Mouse (Mus musculus): ENCODE measurements around the gene Tnrc6b. TPM values are rescaled to one million over a fixed set of nuclear protein-coding genes. Genes with fewer than 3 reads are reported as not detected.

Tnrc6b gene
- polyA plus RNA-seq, 1 experiment from 2014 or later: 24.9 TPM

DNA sequence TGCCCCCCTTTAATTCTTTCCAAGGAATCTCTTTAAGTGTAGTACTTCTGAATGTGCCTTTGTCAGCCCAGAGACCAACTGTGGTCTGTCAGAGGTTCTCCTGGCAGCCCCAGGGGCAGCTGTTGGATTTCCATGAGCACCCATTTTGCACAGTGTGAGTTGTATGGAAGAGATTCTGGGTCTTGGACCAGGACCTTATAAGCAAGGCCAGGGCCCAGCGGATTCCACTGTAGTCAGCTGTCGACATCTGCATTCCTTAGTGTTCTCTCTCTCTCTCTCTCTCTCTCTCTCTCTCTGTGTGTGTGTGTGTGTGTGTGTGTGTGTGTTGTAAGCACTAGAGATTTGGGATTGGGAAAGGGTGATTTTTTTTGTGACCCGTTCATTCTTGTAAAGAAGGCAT, 225.6 kb downstream of the Tnrc6b start:
- Histone ChIP-seq H3K4me3 (ENCODE audit: low read depth, low read length) (no peak overlapping the region), H3K4me1 (replicated peaks; ENCODE audit: control insufficient read depth, insufficient read depth, low read length) (no peaks in the 10 kb centered on the region), H3K27me3 (ENCODE audit: control insufficient read depth, insufficient read depth, low read length) (no peaks in the 10 kb centered on the region), H3K27ac (ENCODE audit: low read depth, low read length) (no peak overlapping the region), H3K36me3 (ENCODE audit: control insufficient read depth, insufficient read depth, low read length) (0 out of 2 replicates have a peak, but pooled peaks cover 2% of the 10 kb centered on the region), H3K9me3 (ENCODE audit: control insufficient read depth, low read length) (no peaks in the 10 kb centered on the region), H3K9ac (ENCODE audit: low read depth, low read length) (no peak overlapping the region), H3K4me2 (replicated peaks; ENCODE audit: low read depth, low read length) (no peak overlapping the region)
- ATAC-seq (ENCODE audit: low FRiP score) (no peak), DNase-seq (ENCODE audit: low spot score) (no peak)
- WGBS: 86% methylated on average over 3 of the region's 3 CpGs

GRCm38 (mm10) chr15:80938615-80939014, 227.5 kb downstream of the Tnrc6b start:
- H3K36me3 ChIP-seq (ENCODE audit: control insufficient read depth, insufficient read depth, low read length): no peaks in the 10 kb centered on the region
- H3K4me1 ChIP-seq (replicated peaks; ENCODE audit: control insufficient read depth, insufficient read depth, low read length): no peaks in the 10 kb centered on the region
- no peak overlapping the region for H3K4me3 ChIP-seq (ENCODE audit: low read depth, low read length)
- ATAC-seq (ENCODE audit: low FRiP score) (no peak), DNase-seq (ENCODE audit: low spot score) (no peak)
- H3K27ac ChIP-seq (ENCODE audit: low read depth, low read length): no peak overlapping the region
- H3K4me2 ChIP-seq (replicated peaks; ENCODE audit: low read depth, low read length): no peak overlapping the region
- no peaks in the 10 kb centered on the region for H3K9me3 ChIP-seq (ENCODE audit: control insufficient read depth, low read length)
- 86% methylated on average over 4 of the region's 4 CpGs for WGBS
- H3K9ac ChIP-seq (ENCODE audit: low read depth, low read length): no peak overlapping the region
- H3K27me3 ChIP-seq (ENCODE audit: control insufficient read depth, insufficient read depth, low read length): no peaks in the 10 kb centered on the region

GRCm38 (mm10) chr15:80939401-80939800, 228.3 kb downstream of the Tnrc6b start:
- no peak overlapping the region for H3K4me3 ChIP-seq (ENCODE audit: low read depth, low read length)
- 76% methylated on average over 5 of the region's 5 CpGs for WGBS
- no peaks in the 10 kb centered on the region for H3K36me3 ChIP-seq (ENCODE audit: control insufficient read depth, insufficient read depth, low read length)
- DNase-seq (ENCODE audit: low spot score) (no peak), ATAC-seq (ENCODE audit: low FRiP score) (no peak)
- H3K4me2 ChIP-seq (replicated peaks; ENCODE audit: low read depth, low read length): no peak overlapping the region
- no peak overlapping the region for H3K9ac ChIP-seq (ENCODE audit: low read depth, low read length)
- no peaks in the 10 kb centered on the region for H3K9me3 ChIP-seq (ENCODE audit: control insufficient read depth, low read length)
- no peaks in the 10 kb centered on the region for H3K27me3 ChIP-seq (ENCODE audit: control insufficient read depth, insufficient read depth, low read length)
- H3K4me1 ChIP-seq (replicated peaks; ENCODE audit: control insufficient read depth, insufficient read depth, low read length): no peaks in the 10 kb centered on the region
- no peak overlapping the region for H3K27ac ChIP-seq (ENCODE audit: low read depth, low read length)

DNA sequence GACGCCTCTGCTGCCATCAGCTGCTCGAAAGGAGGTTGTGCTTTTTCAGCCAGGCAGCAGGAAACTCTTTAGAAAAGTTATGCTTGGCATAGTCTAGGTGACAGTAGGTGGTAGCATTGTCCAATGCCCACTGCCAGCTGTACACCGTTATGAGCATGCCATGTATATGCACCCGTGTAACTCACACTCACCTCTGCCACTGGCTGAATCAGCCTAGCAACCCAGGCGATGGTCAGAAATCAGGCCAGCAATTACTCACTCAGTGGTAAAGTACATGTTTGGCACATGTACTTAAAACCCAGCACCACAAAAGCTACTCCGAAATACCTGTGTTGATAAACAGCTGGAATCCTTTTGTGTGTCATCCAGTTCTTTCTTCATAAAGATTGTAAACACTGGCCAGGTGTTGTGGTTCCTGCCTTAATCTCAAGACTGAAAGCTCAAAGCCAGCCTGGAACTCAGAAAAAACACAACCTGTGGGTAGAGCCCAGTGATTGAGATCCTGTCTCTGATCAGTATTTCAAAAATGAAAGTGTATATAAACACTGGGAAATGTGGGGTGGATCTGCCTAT, 230.4 kb downstream of the Tnrc6b start:
- Histone ChIP-seq H3K27me3 (ENCODE audit: control insufficient read depth, insufficient read depth, low read length) (no peaks in the 10 kb centered on the region), H3K9me3 (ENCODE audit: control insufficient read depth, low read length) (no peaks in the 10 kb centered on the region), H3K4me2 (replicated peaks; ENCODE audit: low read depth, low read length) (no peak overlapping the region), H3K27ac (ENCODE audit: low read depth, low read length) (no peak overlapping the region), H3K36me3 (ENCODE audit: control insufficient read depth, insufficient read depth, low read length) (no peaks in the 10 kb centered on the region), H3K4me1 (replicated peaks; ENCODE audit: control insufficient read depth, insufficient read depth, low read length) (no peaks in the 10 kb centered on the region), H3K4me3 (ENCODE audit: low read depth, low read length) (no peak overlapping the region), H3K9ac (ENCODE audit: low read depth, low read length) (no peak overlapping the region)
- WGBS: 92% methylated on average over 6 of the region's 6 CpGs
- ATAC-seq (ENCODE audit: low FRiP score): no peak
- no peak for DNase-seq (ENCODE audit: low spot score)

GRCm38 (mm10) chr15:80945851-80946250, 234.7 kb downstream of the Tnrc6b start:
- H3K4me2 ChIP-seq (replicated peaks; ENCODE audit: low read depth, low read length): no peak overlapping the region
- no peaks in the 10 kb centered on the region for H3K36me3 ChIP-seq (ENCODE audit: control insufficient read depth, insufficient read depth, low read length)
- ATAC-seq (ENCODE audit: low FRiP score) (no peak), DNase-seq (ENCODE audit: low spot score) (no peak)
- no peak overlapping the region for H3K27ac ChIP-seq (ENCODE audit: low read depth, low read length)
- WGBS: 64% methylated on average over 3 of the region's 3 CpGs
- no peak overlapping the region for H3K9ac ChIP-seq (ENCODE audit: low read depth, low read length)
- no peak overlapping the region for H3K4me3 ChIP-seq (ENCODE audit: low read depth, low read length)
- H3K9me3 ChIP-seq (ENCODE audit: control insufficient read depth, low read length): no peaks in the 10 kb centered on the region
- H3K4me1 ChIP-seq (replicated peaks; ENCODE audit: control insufficient read depth, insufficient read depth, low read length): 0 out of 2 replicates have a peak, but pooled peaks cover 2% of the 10 kb centered on the region
- no peaks in the 10 kb centered on the region for H3K27me3 ChIP-seq (ENCODE audit: control insufficient read depth, insufficient read depth, low read length)

DNA sequence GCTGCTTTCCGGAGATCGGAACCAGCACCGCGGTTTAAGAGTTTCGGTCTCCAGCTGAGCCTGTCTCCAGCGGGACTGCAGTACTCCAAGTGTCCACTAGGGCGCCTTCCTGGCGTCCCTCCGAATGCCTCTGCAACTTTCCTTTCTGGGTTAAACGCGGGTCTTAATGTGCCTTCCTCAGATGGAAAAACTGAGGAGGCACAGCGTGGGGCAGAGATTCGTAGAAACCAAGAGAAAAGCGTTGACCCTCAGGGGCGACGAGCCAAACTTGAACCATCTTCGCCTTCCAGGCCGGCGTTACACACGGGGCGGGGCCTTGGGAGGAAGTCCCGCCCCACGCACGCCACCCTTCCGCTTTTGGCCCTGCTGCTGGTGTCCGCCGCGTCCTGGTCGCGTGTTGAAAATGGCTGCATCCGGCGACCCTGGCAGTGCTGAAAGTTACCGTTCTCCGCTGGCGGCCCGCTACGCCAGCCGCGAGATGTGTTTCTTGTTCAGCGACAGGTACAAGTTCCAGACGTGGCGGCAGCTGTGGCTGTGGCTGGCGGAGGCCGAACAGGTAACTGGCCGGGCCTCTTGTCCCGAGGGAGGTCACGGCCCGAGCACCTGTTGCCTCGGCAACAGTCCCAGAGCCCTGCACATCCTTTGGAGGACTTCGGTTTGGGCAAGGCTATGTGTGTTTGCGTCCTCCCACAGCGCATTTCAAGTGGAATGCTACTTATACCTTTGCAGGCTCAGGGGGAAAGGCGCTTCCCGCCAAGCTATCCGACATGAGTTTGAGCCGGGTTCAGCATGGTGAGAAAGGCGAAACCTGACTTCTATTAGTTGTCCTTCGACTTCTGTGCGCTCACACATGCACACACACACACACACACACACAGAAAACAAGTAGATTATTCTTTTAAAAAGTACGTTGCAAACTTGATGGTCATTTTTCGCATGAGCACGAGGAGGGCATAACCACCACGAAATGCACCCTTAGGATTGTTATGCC, 237.3 kb downstream of the Tnrc6b start, which contains the start of gene Adsl:
Gene Adsl (plus strand): TSS at position 346 of the 991 bp plus-strand sequence.
- H3K4me2 ChIP-seq (replicated peaks; ENCODE audit: low read depth, low read length): peak within 1 kb of the TSS; percentile 54
- 0 out of 2 replicates have a peak, but pooled peaks cover 3% of the 10 kb centered on the region for H3K36me3 ChIP-seq (ENCODE audit: control insufficient read depth, insufficient read depth, low read length)
- peak within 1 kb of the TSS; percentile 84 for H3K4me3 ChIP-seq (ENCODE audit: low read depth, low read length)
- ATAC-seq (ENCODE audit: low FRiP score) (peak; percentile 93), DNase-seq (ENCODE audit: low spot score) (peak; percentile 95)
- WGBS: 1% methylated on average over 63 of the region's 63 CpGs
- H3K9me3 ChIP-seq (ENCODE audit: control insufficient read depth, low read length): no peaks in the 10 kb centered on the region
- no peak within 1 kb of the TSS; the same call in none of the 2 replicates for H3K27ac ChIP-seq (ENCODE audit: low read depth, low read length)
- H3K27me3 ChIP-seq (ENCODE audit: control insufficient read depth, insufficient read depth, low read length): no peaks in the 10 kb centered on the region
- H3K4me1 ChIP-seq (replicated peaks; ENCODE audit: control insufficient read depth, insufficient read depth, low read length): 0 out of 2 replicates have a peak, but pooled peaks cover 2% of the 10 kb centered on the region
- peak within 1 kb of the TSS; percentile 69 for H3K9ac ChIP-seq (ENCODE audit: low read depth, low read length)

DNA sequence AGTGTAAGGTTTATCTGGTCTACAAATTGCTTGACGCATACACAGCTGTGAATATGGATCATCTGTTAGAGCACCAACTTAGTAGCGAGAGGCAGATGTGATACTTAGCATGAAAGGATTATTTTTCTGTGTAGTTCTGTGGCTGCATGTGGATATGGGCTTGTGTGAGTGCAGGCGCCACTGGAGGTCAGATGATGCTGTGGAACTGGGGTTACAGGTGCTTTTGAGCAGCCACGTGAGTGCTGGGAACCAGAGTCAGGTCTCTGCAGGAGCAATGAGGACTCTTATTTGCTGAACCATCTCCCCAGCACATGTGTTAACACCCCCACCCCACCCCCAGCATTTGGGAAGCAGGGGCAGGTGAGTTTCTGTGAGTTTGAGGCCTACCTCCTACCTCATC, 238.3 kb downstream of the Tnrc6b start:
- H3K4me3 ChIP-seq (ENCODE audit: low read depth, low read length): peak overlapping the region; percentile 84
- 0 out of 2 replicates have a peak, but pooled peaks cover 2% of the 10 kb centered on the region for H3K4me1 ChIP-seq (replicated peaks; ENCODE audit: control insufficient read depth, insufficient read depth, low read length)
- peak overlapping the region; percentile 42; the same call in 1 of the 2 replicates for H3K9ac ChIP-seq (ENCODE audit: low read depth, low read length)
- H3K27me3 ChIP-seq (ENCODE audit: control insufficient read depth, insufficient read depth, low read length): no peaks in the 10 kb centered on the region
- DNase-seq (ENCODE audit: low spot score): no peak
- no peaks in the 10 kb centered on the region for H3K9me3 ChIP-seq (ENCODE audit: control insufficient read depth, low read length)
- 0 out of 2 replicates have a peak, but pooled peaks cover 4% of the 10 kb centered on the region for H3K36me3 ChIP-seq (ENCODE audit: control insufficient read depth, insufficient read depth, low read length)
- H3K4me2 ChIP-seq (replicated peaks; ENCODE audit: low read depth, low read length): peak overlapping the region; percentile 54
- 66% methylated on average over 4 of the region's 4 CpGs for WGBS
- ATAC-seq (ENCODE audit: low FRiP score): no peak
- H3K27ac ChIP-seq (ENCODE audit: low read depth, low read length): no peak overlapping the region

DNA sequence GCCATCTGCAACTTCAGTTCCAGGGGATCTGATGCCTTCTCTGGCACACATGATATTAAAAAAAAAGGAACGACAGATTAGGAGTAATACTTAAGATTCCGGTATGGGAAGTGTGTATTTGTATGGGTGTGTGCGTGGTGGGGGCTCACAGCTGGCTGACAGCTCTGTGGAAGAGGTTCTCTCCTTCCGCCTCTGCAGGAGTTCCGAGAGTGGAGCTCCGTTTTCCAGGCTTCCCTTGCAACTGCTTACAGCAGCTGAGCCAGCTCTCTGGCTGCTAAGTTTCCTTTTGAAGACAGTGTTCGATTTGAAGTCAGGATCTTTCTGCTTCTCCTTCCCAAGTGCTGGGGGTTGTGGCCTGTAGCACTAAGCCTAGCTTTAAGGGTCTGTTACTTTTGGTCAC, 238.9 kb downstream of the Tnrc6b start:
- ATAC-seq (ENCODE audit: low FRiP score) (no peak), DNase-seq (ENCODE audit: low spot score) (no peak)
- Histone ChIP-seq H3K27me3 (ENCODE audit: control insufficient read depth, insufficient read depth, low read length) (no peaks in the 10 kb centered on the region), H3K36me3 (ENCODE audit: control insufficient read depth, insufficient read depth, low read length) (0 out of 2 replicates have a peak, but pooled peaks cover 4% of the 10 kb centered on the region), H3K27ac (ENCODE audit: low read depth, low read length) (no peak overlapping the region), H3K4me1 (replicated peaks; ENCODE audit: control insufficient read depth, insufficient read depth, low read length) (0 out of 2 replicates have a peak, but pooled peaks cover 2% of the 10 kb centered on the region), H3K4me2 (replicated peaks; ENCODE audit: low read depth, low read length) (0 out of 2 replicates have a peak overlapping the region, but pooled peaks have one; percentile 5), H3K9ac (ENCODE audit: low read depth, low read length) (no peak overlapping the region), H3K9me3 (ENCODE audit: control insufficient read depth, low read length) (no peaks in the 10 kb centered on the region), H3K4me3 (ENCODE audit: low read depth, low read length) (no peak overlapping the region)
- WGBS: 94% methylated on average over 7 of the region's 7 CpGs

Data from hindbrain, embryonic 11.5 days (tissue).